Mouse (Mus musculus): ENCODE data around the gene Strc.

- TF ChIP-seq CTCF (IDR thresholded peaks at IDR 0.05; ENCODE audit: borderline replicate concordance, control insufficient read depth, extremely low read depth, insufficient read depth, low read length, poor library complexity) (no peak), POLR2A (IDR thresholded peaks at IDR 0.05; ENCODE audit: control insufficient read depth, extremely low read depth, insufficient read depth, low read length, poor library complexity) (no peak)
These were observed 47.9 kb upstream of the Strc start for GRCm38 (mm10) chr2:121434854-121435253.
